Mouse (Mus musculus) spleen, adult 2 months (tissue): ENCODE results near the gene Ubash3a. TPM values are rescaled to one million over a fixed set of nuclear protein-coding genes. Genes with fewer than 3 reads are reported as not detected.

Source experiments
- DNase-seq, 2 experiments: peaks; one replicate each; pipeline versions ENCODE4 v3.0.0 to v3.0.0-alpha.2; 2012 to 2021; ENCODE audit warnings: low spot score in 2 of 2, low read depth in 1 of 2
- H3K27ac ChIP-seq: fragments of 200-500 bp; 2 replicates; pipeline ENCODE4 v1.5.1; 2012; ENCODE audit warnings: low read length, inconsistent platforms; ENCODE audit not compliant: insufficient read depth
- H3K27me3 ChIP-seq: fragments of 200-500 bp; 2 replicates; pipeline ENCODE4 v1.6.1; 2012; ENCODE audit warnings: mild to moderate bottlenecking, moderate library complexity, low read length, inconsistent platforms; ENCODE audit not compliant: control insufficient read depth, insufficient read depth
- H3K36me3 ChIP-seq: fragments of 200-500 bp; 2 replicates; pipeline ENCODE4 v1.6.1; 2012; ENCODE audit warnings: mild to moderate bottlenecking, low read length, inconsistent platforms; ENCODE audit not compliant: control insufficient read depth, insufficient read depth
- H3K4me1 ChIP-seq: fragments of 200-500 bp; 2 replicates; pipeline ENCODE4 v1.6.1; 2011; ENCODE audit warnings: inconsistent platforms; ENCODE audit not compliant: control insufficient read depth, insufficient read depth, insufficient read length
- H3K4me3 ChIP-seq: fragments of 200-500 bp; 2 replicates; pipeline ENCODE4 v1.5.1; 2011; ENCODE audit warnings: mild to moderate bottlenecking, inconsistent platforms; ENCODE audit not compliant: insufficient read depth, insufficient read length; ENCODE audit errors: extremely low read depth
- CTCF ChIP-seq: fragments of 200-500 bp; IDR thresholded peaks from 2 replicates; pipeline ENCODE4 v1.5.1; 2011; ENCODE audit warnings: mild to moderate bottlenecking, inconsistent platforms; ENCODE audit not compliant: insufficient read depth, insufficient read length, insufficient replicate concordance; ENCODE audit errors: extremely low read depth
- POLR2A ChIP-seq: fragments of 200-500 bp; IDR thresholded peaks from 2 replicates; pipeline ENCODE4 v1.6.1; 2011; ENCODE audit warnings: low read depth, low read length, inconsistent platforms
- WGBS: fragments of 180-500 bp; shearing (Covaris S2); methylation state at CpG from one replicate; pipeline ENCODE4 v1.1.7; 2018; 5-methylcytosine and 5-hydroxymethylcytosine counted together
- polyA plus RNA-seq: library from polyadenylated mRNA; depleted of rRNA; stranded (reverse); fragments of >200 nt; gene quantifications from 2 replicates; pipeline ENCODE4 v1.2.3, GENCODE M21; 2012; rRNA removed

Gene Ubash3a
- polyA plus RNA-seq, 1 experiment: 12.5 TPM

DNA sequence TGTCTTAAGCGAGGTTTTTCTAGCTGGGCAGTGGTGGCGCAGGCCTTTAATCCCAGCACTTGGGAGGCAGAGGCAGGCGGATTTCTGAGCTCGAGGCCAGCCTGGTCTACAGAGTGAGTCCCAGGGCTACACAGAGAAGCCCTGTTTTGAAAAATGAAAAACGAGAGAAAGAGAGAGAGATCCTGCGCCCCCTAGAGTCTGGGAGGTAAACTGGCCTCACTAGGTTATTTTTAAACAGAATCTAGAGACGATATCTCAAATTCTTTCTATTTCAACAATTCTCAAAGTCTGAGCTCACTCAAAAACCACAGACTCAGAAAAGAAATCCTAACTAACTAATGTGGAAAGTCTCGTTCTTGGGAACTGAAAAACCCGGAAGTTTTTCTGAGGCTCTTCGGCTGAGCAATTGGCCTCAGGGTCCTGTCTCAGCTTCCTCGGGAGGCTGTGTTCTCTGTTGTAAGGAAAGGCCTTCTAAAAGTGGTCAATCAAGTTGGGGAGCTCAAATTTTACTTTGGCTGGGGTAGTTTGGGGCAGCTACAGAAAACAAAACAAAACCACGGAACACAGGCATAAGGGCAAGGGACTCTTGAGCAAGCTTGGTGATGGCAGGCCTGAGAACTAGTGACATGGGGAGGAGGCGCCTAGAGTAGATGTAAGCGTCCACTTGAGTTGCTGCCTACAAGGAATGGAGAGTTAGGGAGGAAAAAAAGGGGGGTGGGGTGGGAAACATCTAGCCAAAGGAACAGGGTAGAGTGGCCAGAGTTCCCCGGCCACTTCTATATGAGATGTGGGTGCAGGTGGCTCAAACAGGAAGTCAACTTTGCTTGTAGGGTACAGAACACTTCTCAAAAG is 86.9 kb downstream of the Ubash3a start:
- TF ChIP-seq POLR2A (no peak), CTCF (no peak; the same call in 1 of the 2 replicates)
- WGBS: 55% methylated on average over 15 of the region's 15 CpGs
- Histone ChIP-seq H3K4me1 (peaks cover 11% of the 10 kb centered on the region; the same call in 1 of the 2 replicates), H3K27ac (peak overlapping the region; percentile 85), H3K36me3 (no peaks in the 10 kb centered on the region), H3K27me3 (no peaks in the 10 kb centered on the region), H3K4me3 (no peak overlapping the region)
- DNase-seq: peak; percentile 47 to 61

DNA sequence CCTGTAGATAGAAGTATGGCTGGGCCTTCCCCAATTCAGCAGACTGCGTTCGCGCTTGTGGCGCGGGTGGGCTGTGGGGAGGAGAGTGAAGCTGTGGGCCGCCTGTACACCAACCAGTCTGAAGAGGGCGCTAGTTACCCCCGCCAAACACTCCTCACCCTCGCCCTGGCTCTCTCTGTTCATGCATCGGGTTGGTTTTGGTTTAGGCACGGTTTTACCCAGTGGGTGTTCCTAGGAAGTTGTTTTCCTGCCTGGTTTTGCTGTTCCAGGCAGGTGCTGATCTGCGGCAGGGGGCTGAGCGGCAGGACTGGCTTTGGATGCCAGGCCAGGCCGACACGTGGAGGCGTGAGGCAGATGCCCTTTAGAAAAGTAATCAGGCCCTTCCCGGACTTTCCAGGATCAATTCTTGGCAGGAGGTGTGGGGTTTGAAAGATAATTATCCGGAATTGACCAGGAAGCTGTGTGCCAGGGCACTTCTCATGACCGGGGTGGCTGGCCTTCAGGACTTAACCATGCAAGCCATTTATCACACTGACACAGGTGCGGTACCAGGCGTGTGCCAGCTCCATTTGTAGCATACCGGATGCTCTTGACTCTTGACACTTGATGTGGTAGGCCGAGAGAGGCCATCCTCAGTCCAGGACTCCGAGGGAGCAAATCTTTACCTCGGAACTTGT is 87.7 kb downstream of the Ubash3a start:
- DNase-seq: peak; percentile 71 to 75
- 4% methylated on average over 25 of the region's 25 CpGs for WGBS
- Histone ChIP-seq H3K4me1 (peaks cover 10% of the 10 kb centered on the region; the same call in 1 of the 2 replicates), H3K36me3 (no peaks in the 10 kb centered on the region), H3K4me3 (peak overlapping the region; percentile 77), H3K27ac (peak overlapping the region; percentile 85), H3K27me3 (no peaks in the 10 kb centered on the region)
- TF ChIP-seq CTCF (peak; percentile 74), POLR2A (no peak)

DNA sequence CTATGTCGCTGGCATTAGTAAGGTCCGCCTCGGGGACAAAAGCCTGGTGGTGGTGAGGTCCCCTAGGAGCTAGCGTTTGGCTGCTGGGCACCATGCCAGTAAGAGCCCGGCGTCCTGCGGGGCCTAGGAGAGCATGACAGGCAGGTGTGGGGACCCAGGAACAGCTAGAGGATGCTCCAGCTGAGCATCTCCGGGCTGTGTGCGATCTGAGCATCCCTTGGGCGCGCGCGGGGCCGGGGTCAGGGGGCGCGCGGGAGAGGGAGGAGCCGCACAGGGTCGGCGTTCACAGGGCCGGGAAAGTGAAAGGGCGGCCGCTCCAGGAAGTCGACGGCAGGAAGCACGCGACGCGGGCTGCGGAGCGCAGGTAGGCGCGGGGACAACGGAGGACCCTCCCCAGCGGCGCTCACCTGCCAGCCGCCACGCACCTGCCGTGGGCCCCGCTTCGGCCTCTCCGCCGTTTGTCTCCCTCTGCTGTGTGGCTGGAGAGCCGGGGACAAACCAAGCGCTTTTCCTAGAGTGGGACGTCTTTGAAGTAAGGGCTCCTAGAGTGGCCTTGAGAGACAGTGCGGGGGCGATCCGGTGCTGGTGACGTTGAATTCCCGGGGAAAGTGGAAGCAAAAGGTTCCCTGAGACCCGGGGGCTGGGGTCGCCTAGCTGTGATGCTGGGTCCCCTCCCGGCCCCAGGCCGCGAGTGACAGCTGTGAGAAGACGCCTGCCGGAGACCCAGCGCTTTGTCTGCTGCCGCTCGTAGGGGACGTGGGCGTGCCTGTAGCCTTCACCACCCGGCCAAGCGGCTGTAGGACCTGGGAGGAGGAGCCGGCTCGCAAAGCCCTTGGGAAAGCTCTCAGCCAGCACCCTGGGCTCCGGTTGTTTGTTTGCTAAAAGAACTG is 88.5 kb downstream of the Ubash3a start:
- TF ChIP-seq CTCF: no peak
- peak; percentile 22 for TF ChIP-seq POLR2A
- DNase-seq: peak; percentile 41 to 78
- H3K27me3 ChIP-seq: no peaks in the 10 kb centered on the region
- H3K4me1 ChIP-seq: peaks cover 9% of the 10 kb centered on the region; the same call in 1 of the 2 replicates
- WGBS: 1% methylated on average over 67 of the region's 68 CpGs
- H3K4me3 ChIP-seq: peak overlapping the region; percentile 77
- H3K36me3 ChIP-seq: no peaks in the 10 kb centered on the region
- peak overlapping the region; percentile 85 for H3K27ac ChIP-seq

Other genes with a start within 250 kb of the Ubash3a start
- 29.0 and 33.1 TPM in 2 replicates for gene Abcg1, start 150.2 kb upstream of the Ubash3a start, polyA plus RNA-seq
- not detected in 2 replicates for gene Tff3, start 78.2 kb upstream of the Ubash3a start, polyA plus RNA-seq
- 214 and 330 TPM in 2 replicates for gene Tff2, start 63.6 kb upstream of the Ubash3a start, polyA plus RNA-seq
- not detected in 2 replicates for gene Tff1, start 42.6 kb upstream of the Ubash3a start, polyA plus RNA-seq
- 0.11 and 0.19 TPM in 2 replicates for gene Tmprss3, start 8.9 kb upstream of the Ubash3a start, polyA plus RNA-seq
- gene Rsph1, start 69.5 kb downstream of the Ubash3a start, polyA plus RNA-seq: 0.08 and 0.13 TPM in 2 replicates
- 26.2 and 33.4 TPM in 2 replicates for gene Slc37a1, start 78.9 kb downstream of the Ubash3a start, polyA plus RNA-seq
- gene Pde9a, start 178.3 kb downstream of the Ubash3a start, polyA plus RNA-seq: 0.77 and 1.3 TPM in 2 replicates